ENCODE assay signal across 32 mouse cellular contexts in the genomic region with DNA sequence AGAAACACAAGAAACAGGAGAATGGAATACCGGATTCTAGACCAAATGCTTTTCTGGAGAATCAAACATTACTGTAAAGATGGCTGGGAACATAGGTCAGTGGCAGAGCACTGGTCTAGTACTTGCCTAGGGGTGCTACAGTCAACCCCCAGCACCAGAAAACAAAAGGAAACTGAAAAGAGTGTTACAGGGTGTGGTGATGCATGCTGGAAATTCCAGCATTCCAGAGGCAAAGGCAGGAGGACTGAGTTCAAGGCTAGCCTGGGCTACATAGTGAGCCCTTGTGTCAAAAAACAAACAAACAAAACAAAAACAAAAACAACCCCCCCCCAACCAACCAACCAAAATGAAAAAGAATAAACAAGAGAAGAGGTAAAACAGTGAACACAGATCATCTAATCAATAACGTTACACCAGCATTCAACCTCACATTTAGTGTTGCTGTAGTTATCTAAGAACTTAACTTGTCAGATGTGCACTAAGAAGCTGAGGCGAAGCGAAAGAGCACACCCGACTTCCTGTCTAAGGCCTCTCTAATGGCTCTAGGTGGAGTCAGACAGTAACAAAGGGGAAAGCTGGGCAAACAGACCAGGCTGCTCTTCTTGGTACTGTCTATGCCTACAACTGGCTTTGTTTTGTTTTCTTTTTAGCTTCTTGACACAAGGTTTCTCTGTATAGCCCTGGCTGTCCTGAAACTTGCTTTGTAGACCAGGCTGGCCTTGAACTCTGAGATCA. TPM values are rescaled to one million over a fixed set of nuclear protein-coding genes. Genes with fewer than 3 reads are reported as not detected.
DNase-seq lines count a peak whose midpoint lies in the region; ATAC-seq and TF ChIP-seq lines count a peak whose summit lies in the region.
"Had no signal": no experiment of that assay in that cellular context is flagged by ENCODE, and none has a peak within 500 bp of the region (broad histone marks: within the 10 kb centered on the region; RNA-seq: fewer than 3 reads in every experiment).

No protein-coding gene starts in this region.

- TF ChIP-seq EP300 in ES-Bruce4 (IDR thresholded peaks at IDR 0.05; ENCODE audit: insufficient read depth, low read depth, low read length), result peak; percentile 42; the same call in 1 of the 2 replicates

- peak; percentile 22 for DNase-seq in ES-E14 (ENCODE audit: low read depth, low spot score)
- DNase-seq in WW6 (ENCODE audit: low read depth, low spot score), result peak; percentile 24
- DNase-seq in kidney, postnatal 36 days, result no peak
- DNase-seq in midbrain, embryonic 11.5 days (ENCODE audit: low spot score, missing footprints), result no peak
- DNase-seq: adrenal gland, adult 8-10 months; adrenal gland, postnatal 36 days; cerebellum, adult 18-20 months; cerebellum, adult 9-10 months; cerebellum, postnatal 14 days; gastrocnemius, adult 2 months; gastrocnemius, postnatal 14 days; heart, adult 11 months; kidney, adult 18-20 months had no signal

- H3K4me1 ChIP-seq in ES-Bruce4 (ENCODE audit: control insufficient read depth, insufficient read depth, low read length), result peaks cover 5% of the 10 kb centered on the region
- H3K4me1 ChIP-seq in ES-E14 (ENCODE audit: control insufficient read depth in 2 of 2, insufficient read depth in 2 of 2, low read length in 2 of 2, poor library complexity in 1 of 2), result peaks cover 4 to 7% of the 10 kb centered on the region in 2 experiments; a peak in 3 of 4 replicates
- H3K4me1 ChIP-seq in midbrain, embryonic 11.5 days (ENCODE audit: control insufficient read depth, insufficient read depth, low read length), result peaks cover 4% of the 10 kb centered on the region; the same call in 1 of the 2 replicates

- H3K36me3 ChIP-seq in ES-Bruce4 (ENCODE audit: control insufficient read depth, insufficient read depth, low read length, poor library complexity, severe bottlenecking), result peaks cover 7% of the 10 kb centered on the region
- H3K36me3 ChIP-seq in ES-E14 (ENCODE audit: control insufficient read depth, insufficient read depth, low read length, poor library complexity, severe bottlenecking), result peaks cover 2% of the 10 kb centered on the region; the same call in 1 of the 2 replicates
- H3K36me3 ChIP-seq in midbrain, embryonic 11.5 days (ENCODE audit: control insufficient read depth, insufficient read depth, low read length), result no peaks in the 10 kb centered on the region
- H3K36me3 ChIP-seq: hindbrain, embryonic 13.5 days had no signal

- H3K27ac ChIP-seq in ES-Bruce4 (ENCODE audit: insufficient read depth, low read length) (peak overlapping the region; percentile 79), ES-E14 (ENCODE audit: insufficient read depth, low read depth, low read length, poor library complexity, severe bottlenecking) (peak overlapping the region; percentile 68; the same call in 1 of the 2 replicates)
- no peak overlapping the region for H3K27ac ChIP-seq in midbrain, embryonic 11.5 days (ENCODE audit: low read depth, low read length)
- H3K27ac ChIP-seq: forebrain, embryonic 10.5 days; forebrain, embryonic 13.5 days; gastrocnemius, adult 2 months; hindbrain, embryonic 13.5 days had no signal

- TF ChIP-seq CTCF in ES-Bruce4 (IDR thresholded peaks at IDR 0.05; ENCODE audit: low read depth, low read length), result no peak

- no peaks in the 10 kb centered on the region for H3K27me3 ChIP-seq in ES-Bruce4 (ENCODE audit: control insufficient read depth, insufficient read depth, low read length, poor library complexity, severe bottlenecking)
- no peaks in the 10 kb centered on the region for H3K27me3 ChIP-seq in midbrain, embryonic 11.5 days (ENCODE audit: control insufficient read depth, insufficient read depth, low read length)
- H3K27me3 ChIP-seq: forebrain, embryonic 13.5 days; hindbrain, embryonic 13.5 days had no signal

- in situ Hi-C loops in ES-E14 (cut with MboI; ENCODE audit: low sequenced_read_pairs in 2 of 2, unreplicated experiment in 2 of 2), result no loop called here

- no peak for ATAC-seq in monocyte, adult 5-6 weeks (replicated peaks; ENCODE audit: insufficient number of reproducible peaks, low FRiP score, low TSS enrichment, poor library complexity, severe bottlenecking)
- ATAC-seq in midbrain, embryonic 11.5 days (ENCODE audit: low FRiP score), result no peak
- ATAC-seq: activated CD4-positive, CD25-positive, alpha-beta regulatory T cell, adult 4 months; forebrain, embryonic 13.5 days; forebrain, embryonic 16.5 days; hindbrain, embryonic 16.5 days; inflammation-experienced regulatory T-cells, adult 6 months; intestine, embryonic 16.5 days had no signal

- no peak for TF ChIP-seq POLR2A in ES-Bruce4 (IDR thresholded peaks at IDR 0.05; ENCODE audit: insufficient read depth, low read length)

- WGBS in midbrain, embryonic 11.5 days, result 95% methylated on average over 5 of the region's 5 CpGs

- H3K9ac ChIP-seq in ES-Bruce4 (ENCODE audit: low read depth, poor library complexity, severe bottlenecking) (no peak overlapping the region), ES-E14 (ENCODE audit: insufficient read depth, low read depth, low read length, poor library complexity, severe bottlenecking) (no peak overlapping the region)
- H3K9ac ChIP-seq in midbrain, embryonic 11.5 days (ENCODE audit: low read length), result no peak overlapping the region
- H3K9ac ChIP-seq: forebrain, embryonic 13.5 days; hindbrain, embryonic 13.5 days had no signal

- H3K4me3 ChIP-seq in ES-Bruce4 (ENCODE audit: low read depth, low read length) (no peak overlapping the region), ES-E14 (ENCODE audit: insufficient read depth in 1 of 2, low read depth in 1 of 2, low read length in 2 of 2, poor library complexity in 1 of 2, severe bottlenecking in 1 of 2) (no peak overlapping the region)
- no peak overlapping the region for H3K4me3 ChIP-seq in midbrain, embryonic 11.5 days (ENCODE audit: low read depth, low read length)
- H3K4me3 ChIP-seq: forebrain, embryonic 10.5 days; forebrain, embryonic 13.5 days; gastrocnemius, adult 2 months; hindbrain, embryonic 13.5 days had no signal

- no peak overlapping the region for H3K4me2 ChIP-seq in midbrain, embryonic 11.5 days
- H3K4me2 ChIP-seq: forebrain, embryonic 13.5 days; heart, embryonic 11.5 days; hindbrain, embryonic 13.5 days had no signal

- H3K9me3 ChIP-seq in ES-Bruce4 (replicated peaks; ENCODE audit: control insufficient read depth, insufficient read depth, low read length, poor library complexity, severe bottlenecking), result no peaks in the 10 kb centered on the region
- H3K9me3 ChIP-seq in ES-E14 (ENCODE audit: control insufficient read depth, insufficient read depth, low read depth, low read length), result no peaks in the 10 kb centered on the region
- H3K9me3 ChIP-seq in midbrain, embryonic 11.5 days (ENCODE audit: control insufficient read depth, low read length), result no peaks in the 10 kb centered on the region
- H3K9me3 ChIP-seq: forebrain, embryonic 10.5 days; forebrain, embryonic 13.5 days; hindbrain, embryonic 13.5 days had no signal

TF ChIP-seq in ES-E14, 5 proteins besides CTCF, POLR2A, EP300 and RAD21:
- peak; percentile 16; the same call in 1 of the 2 replicates for TF ChIP-seq CHD2 (IDR thresholded peaks at IDR 0.05; ENCODE audit: low read depth, low read length)
- TF ChIP-seq ZC3H11A (IDR thresholded peaks at IDR 0.05; ENCODE audit: borderline replicate concordance, low read depth, low read length), result no peak
TF ChIP-seq in ES-E14: peak in this region for 1.

RNA-seq across cellular contexts. Expression of a gene that starts 30.0 kb away (rescaled TPM):
- polyA plus RNA-seq in ES-Bruce4 (2011; ENCODE audit: insufficient read depth, insufficient read length, low read depth, missing spikeins), result 31.3 and 35.7 TPM in 2 replicates
- 41.5 and 50.2 TPM in 2 replicates for total RNA-seq in ES-E14 (2012; rRNA removed)
- total RNA-seq in monocyte, adult 5-6 weeks (2017), result 31.3 to 51.4 TPM (median 31.8 TPM) in 3 replicates
- 50.8 and 51.3 TPM in 2 replicates for polyA plus RNA-seq in midbrain, embryonic 11.5 days (2014; fragmentation: Nextera tagmentation; extraction: Ambion mirVana)

RNA-seq across cellular contexts. Expression of a gene that starts 44.4 kb away (rescaled TPM):
- not detected in 2 replicates for polyA plus RNA-seq in ES-Bruce4 (2011; ENCODE audit: insufficient read depth, insufficient read length, low read depth, missing spikeins)
- total RNA-seq in ES-E14 (2012; rRNA removed), result not detected in 2 replicates
- not detected in 3 replicates for total RNA-seq in monocyte, adult 5-6 weeks (2017)
- polyA plus RNA-seq in midbrain, embryonic 11.5 days (2014; fragmentation: Nextera tagmentation; extraction: Ambion mirVana), result not detected in 2 replicates
- total RNA-seq: adrenal gland, postnatal 36 days; gastrocnemius, adult 2 months; gastrocnemius, postnatal 4 days; heart, adult 8-10 months; heart, postnatal 25 days; hematopoietic stem cell, adult 5-6 weeks had no signal
- polyA plus RNA-seq: activated CD4-positive, CD25-positive, alpha-beta regulatory T cell, adult 4 months; embryonic facial prominence, embryonic 11.5 days; embryonic facial prominence, embryonic 14.5 days; forebrain, embryonic 10.5 days; forebrain, embryonic 13.5 days; forebrain, embryonic 16.5 days; heart, embryonic 11.5 days; heart, embryonic 14.5 days; heart, postnatal 0 days; hindbrain, embryonic 13.5 days; hindbrain, embryonic 16.5 days; inflammation-experienced regulatory T-cells, adult 6 months; intestine, embryonic 16.5 days had no signal

Comparison
In these comparisons a context has a peak if more than half of its experiments do, and no peak if none do; other contexts are left out.
1. DNase-seq: peak in ES-E14 (single experiment) and WW6 (single experiment); none in kidney, postnatal 36 days (0 of 2) and midbrain, embryonic 11.5 days (single experiment).